Mouse (Mus musculus): ENCODE results near the gene Fcer1g.

- TF ChIP-seq CTCF (IDR thresholded peaks at IDR 0.05; ENCODE audit: low read depth, low read length) (no peak), GATA1 (IDR thresholded peaks at IDR 0.05; ENCODE audit: borderline replicate concordance, low read length) (no peak), GATA2 (IDR thresholded peaks at IDR 0.05; ENCODE audit: borderline replicate concordance, low read depth, low read length) (no peak), TAL1 (conservative IDR thresholded peaks at IDR 0.05; ENCODE audit: low read depth, low read length) (no peak)
Measured at GRCm38 (mm10) chr1:171263185-171263611, 29.0 kb upstream of the Fcer1g start.

All from G1E (cell line).